Mouse (Mus musculus) CH12.LX (cell line): ENCODE results near the gene Laptm4a. TPM values are rescaled to one million over a fixed set of nuclear protein-coding genes. Genes with fewer than 3 reads are reported as not detected.

Experiments
- DNase-seq: peaks from one replicate; pipeline ENCODE4 v3.0.0-alpha.2; 2013; ENCODE audit errors: extremely low read depth
- H3K27ac ChIP-seq: 2 replicates; pipeline ENCODE4 v1.5.1; 2012; ENCODE audit warnings: low read depth, mild to moderate bottlenecking, control low read depth, moderate library complexity; ENCODE audit not compliant: insufficient read depth
- H3K27me3 ChIP-seq: replicated peaks from 2 replicates; pipeline ENCODE3; 2012; ENCODE audit warnings: inconsistent platforms
- H3K36me3 ChIP-seq, 2 experiments: replicated peaks in 1 of 2; 2 replicates each; pipeline versions ENCODE3 to v1.6.1; 2012; ENCODE audit warnings: inconsistent platforms in 1 of 2, low read length in 1 of 2, mild to moderate bottlenecking in 1 of 2, mixed read lengths in 1 of 2, moderate library complexity in 1 of 2; ENCODE audit not compliant: control insufficient read depth in 1 of 2, insufficient read depth in 1 of 2
- H3K4me1 ChIP-seq, 2 experiments: 2 replicates each; pipeline ENCODE4 v1.6.1; 2012; ENCODE audit warnings: inconsistent platforms in 1 of 2, moderate library complexity in 1 of 2; ENCODE audit not compliant: insufficient read depth in 2 of 2, control insufficient read depth in 1 of 2
- H3K4me2 ChIP-seq: 2 replicates; pipeline ENCODE4 v1.6.1; 2012; ENCODE audit warnings: low read depth, mild to moderate bottlenecking, control low read depth; ENCODE audit not compliant: poor library complexity, insufficient read depth, severe bottlenecking
- H3K4me3 ChIP-seq, 3 experiments: fragments of 150-350 bp in 1 of 3; sonication (generic) in 1 of 3; replicated peaks in 1 of 3; 2 replicates each; pipeline versions ENCODE3 to v1.5.1; 2011 to 2012; ENCODE audit warnings: low read depth in 2 of 3, low read length in 2 of 3, mild to moderate bottlenecking in 2 of 3, moderate library complexity in 2 of 3, control low read depth in 1 of 3, improper control_type of control experiment in 1 of 3, inconsistent platforms in 1 of 3, mixed read lengths in 1 of 3; ENCODE audit not compliant: poor library complexity in 1 of 3
- H3K79me2 ChIP-seq: replicated peaks from 2 replicates; pipeline ENCODE4 v1.6.1; 2012; ENCODE audit warnings: mild to moderate bottlenecking, moderate library complexity; ENCODE audit not compliant: control insufficient read depth, poor library complexity, insufficient read depth, severe bottlenecking; ENCODE audit errors: extremely low read depth
- H3K9ac ChIP-seq: 2 replicates; pipeline ENCODE4 v1.6.1; 2012; ENCODE audit warnings: low read depth, mild to moderate bottlenecking, control low read depth, moderate library complexity; ENCODE audit not compliant: insufficient read depth
- H3K9me3 ChIP-seq: replicated peaks from 2 replicates; pipeline ENCODE3; 2012; ENCODE audit warnings: low read length, inconsistent platforms, mixed read lengths
- CTCF ChIP-seq, 2 experiments: IDR thresholded peaks in 1 of 2; conservative IDR thresholded peaks in 1 of 2; 2 replicates each; pipeline ENCODE4 v1.5.1; 2011 to 2012; ENCODE audit warnings: low read depth in 2 of 2, low read length in 2 of 2, improper control_type of control experiment in 1 of 2, inconsistent platforms in 1 of 2, mild to moderate bottlenecking in 1 of 2, moderate library complexity in 1 of 2
- MAFK ChIP-seq: IDR thresholded peaks from 2 replicates; pipeline ENCODE4 v1.6.1; 2011; ENCODE audit warnings: low read length, improper control_type of control experiment; ENCODE audit not compliant: insufficient replicate concordance
- NRF1 ChIP-seq: IDR thresholded peaks from 2 replicates; pipeline ENCODE4 v1.6.1; 2014; ENCODE audit warnings: low read depth, mild to moderate bottlenecking, inconsistent platforms, low read length, improper control_type of control experiment, moderate library complexity
- POLR2AphosphoS2 ChIP-seq: IDR thresholded peaks from 2 replicates; pipeline ENCODE4 v1.6.1; 2011; ENCODE audit warnings: low read depth, low read length, improper control_type of control experiment
- RAD21 ChIP-seq: IDR thresholded peaks from 2 replicates; pipeline ENCODE4 v1.6.1; 2011; ENCODE audit warnings: low read depth, mild to moderate bottlenecking, low read length, improper control_type of control experiment, moderate library complexity
- RCOR1 ChIP-seq: conservative IDR thresholded peaks from 2 replicates; pipeline ENCODE4 v1.6.1; 2012; ENCODE audit warnings: low read depth, mild to moderate bottlenecking, inconsistent platforms, low read length, improper control_type of control experiment
- SMC3 ChIP-seq: IDR thresholded peaks from 2 replicates; pipeline ENCODE4 v1.6.1; 2011; ENCODE audit warnings: low read depth, low read length, improper control_type of control experiment
- USF1 ChIP-seq: IDR thresholded peaks from 2 replicates; pipeline ENCODE4 v1.6.1; 2014; ENCODE audit warnings: low read depth, mild to moderate bottlenecking, inconsistent platforms, low read length, improper control_type of control experiment
- ZC3H11A ChIP-seq: IDR thresholded peaks from 2 replicates; pipeline ENCODE4 v1.6.1; 2012; ENCODE audit warnings: low read depth, mild to moderate bottlenecking, inconsistent platforms, low read length, improper control_type of control experiment
- dilution Hi-C: fragments of 300-500 bp; cut with MboI; formaldehyde crosslinking; loops from 2 replicates; pipeline ENCODE4 v1.14.3; 2020; ENCODE audit warnings: low sequenced_read_pairs; ENCODE audit not compliant: extremely low pct_unique_long_range_greater_than_20kb, extremely low pct_ligation_motif_present
- in situ Hi-C: fragments of 300-500 bp; cut with MboI; formaldehyde crosslinking; loops from 3 replicates; pipeline ENCODE4 v1.14.3; 2019; ENCODE audit warnings: low sequenced_read_pairs, low pct_ligation_motif_present, low pct_unique_long_range_greater_than_20kb, mixed read lengths
- polyA plus RNA-seq: library from polyadenylated mRNA; unstranded; fragments of >175 nt; gene quantifications from 2 replicates; pipeline ENCODE4 v1.2.1, GENCODE M21; 2012; ENCODE audit warnings: low read depth; ENCODE audit not compliant: insufficient read length
- total RNA-seq, 2 experiments: library from RNA; depleted of rRNA; stranded (reverse); fragments of 300-350 nt in 1 of 2; fragments of >200 nt in 1 of 2; gene quantifications; 2 replicates each; pipeline ENCODE4 v1.2.3; 2012 to 2014

Gene Laptm4a
- total and polyA plus RNA-seq, 3 experiments = 48.3 to 73.8 (median 64.5) TPM

DNA sequence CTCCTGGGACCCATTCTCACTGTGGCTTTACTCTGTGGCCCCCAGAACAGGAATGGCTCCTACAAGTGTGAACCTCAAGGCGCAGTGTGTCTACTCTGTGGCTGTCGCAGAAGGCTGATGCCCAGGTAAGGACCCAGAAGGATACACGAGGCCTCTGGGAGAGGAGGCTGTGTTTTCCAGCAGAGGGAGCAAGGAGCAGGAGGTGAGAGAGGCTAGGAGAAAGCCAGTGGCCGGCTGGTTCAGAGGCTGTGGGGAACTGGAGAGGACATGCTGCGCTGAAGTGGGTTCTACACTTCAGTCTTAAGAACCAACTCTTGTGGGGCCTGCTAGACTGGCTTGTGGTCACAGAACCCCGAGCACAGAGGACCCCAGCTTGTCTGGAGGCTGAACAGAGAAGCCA, 42.1 kb upstream of the Laptm4a start:
- Histone ChIP-seq H3K4me3 (no peak overlapping the region), H3K9ac (no peak overlapping the region), H3K27ac (no peak overlapping the region), H3K4me1 (0 out of 4 replicates have a peak, but pooled peaks cover 0 to 3% of the 10 kb centered on the region in 2 experiments), H3K27me3 (no peaks in the 10 kb centered on the region), H3K36me3 (no peaks in the 10 kb centered on the region), H3K9me3 (no peaks in the 10 kb centered on the region), H3K79me2 (no peaks in the 10 kb centered on the region), H3K4me2 (no peak overlapping the region)
- TF ChIP-seq RCOR1 (no peak), CTCF (conservative IDR thresholded peaks at IDR 0.05 in 1 of 2, IDR thresholded peaks at IDR 0.05 in 1 of 2; ENCODE audit: low read depth in 2 of 2, low read length in 2 of 2) (peak in 1 of 2 experiments; percentile 10; a peak in 1 of 4 replicates)
- in situ Hi-C loops = no loop called here
- DNase-seq = no peak
- dilution Hi-C loops = no loop called here

DNA sequence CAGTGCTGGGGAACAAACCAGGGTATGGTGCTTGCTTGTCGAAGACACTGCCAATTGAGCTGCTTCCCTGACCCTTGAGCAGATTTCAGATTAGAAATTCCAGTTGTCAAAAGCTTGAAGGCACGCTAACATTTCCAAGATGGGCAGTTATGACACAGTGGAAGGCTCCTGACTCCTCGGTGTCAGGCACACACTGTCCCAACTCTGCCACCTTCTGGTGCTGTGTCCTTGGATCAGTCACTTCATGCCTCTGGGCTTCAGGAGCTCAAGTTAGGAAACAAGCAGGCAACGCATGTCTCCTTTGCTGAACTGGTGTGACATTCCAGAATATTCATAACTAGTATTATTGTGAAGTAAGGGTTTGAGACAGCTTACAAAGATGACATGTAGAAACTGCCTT, 39.7 kb upstream of the Laptm4a start:
- Histone ChIP-seq H3K27ac (no peak overlapping the region), H3K9me3 (no peaks in the 10 kb centered on the region)
- TF ChIP-seq RCOR1 (no peak), NRF1 (no peak), ZC3H11A (no peak; the same call in 1 of the 2 replicates), RAD21 (peak; percentile 72), CTCF (conservative IDR thresholded peaks at IDR 0.05 in 1 of 2, IDR thresholded peaks at IDR 0.05 in 1 of 2; ENCODE audit: low read depth in 2 of 2, low read length in 2 of 2) (peak in 1 of 2 experiments; percentile 72; a peak in 2 of 4 replicates), MAFK (no peak), SMC3 (peak; percentile 84), POLR2AphosphoS2 (no peak)
- TF ChIP-seq, all 38 proteins: peak for 3
- in situ Hi-C loops = no loop called here
- no peak overlapping the region for H3K4me3 ChIP-seq
- no peaks in the 10 kb centered on the region for H3K79me2 ChIP-seq
- no peak overlapping the region for H3K4me2 ChIP-seq
- no peak overlapping the region for H3K9ac ChIP-seq
- H3K4me1 ChIP-seq = no peaks in the 10 kb centered on the region
- H3K36me3 ChIP-seq = no peaks in the 10 kb centered on the region
- H3K27me3 ChIP-seq = no peaks in the 10 kb centered on the region
- DNase-seq = peak; percentile 10
- dilution Hi-C loops = no loop called here

DNA sequence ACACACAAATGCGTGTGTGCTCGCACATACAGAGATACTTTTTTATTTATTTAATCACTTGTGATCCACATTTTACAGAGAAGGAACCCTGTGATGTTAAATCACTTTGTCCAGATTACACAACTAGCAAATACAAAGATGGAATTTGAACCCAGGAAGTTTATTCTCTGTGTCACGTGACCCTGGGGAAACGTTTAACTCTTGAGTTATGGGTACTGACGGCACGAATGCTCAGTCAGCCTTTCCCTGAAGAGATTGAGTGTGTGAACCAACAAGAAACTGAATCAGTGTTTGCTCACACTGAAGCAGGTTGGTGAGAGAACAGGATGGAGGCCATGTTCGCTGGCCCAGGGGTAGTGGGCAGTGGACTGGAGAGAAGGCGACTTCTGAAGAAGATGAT, 39.1 kb upstream of the Laptm4a start:
- in situ Hi-C loops = no loop called here
- Histone ChIP-seq H3K79me2 (no peaks in the 10 kb centered on the region), H3K4me1 (no peaks in the 10 kb centered on the region), H3K27ac (no peak overlapping the region)
- TF ChIP-seq USF1 (peak; percentile 10; the same call in 1 of the 2 replicates), POLR2AphosphoS2 (no peak)
- TF ChIP-seq, all 38 proteins: peak for 1
- Histone ChIP-seq H3K4me2 (no peak overlapping the region), H3K36me3 (no peaks in the 10 kb centered on the region), H3K9me3 (no peaks in the 10 kb centered on the region), H3K4me3 (no peak overlapping the region), H3K27me3 (no peaks in the 10 kb centered on the region), H3K9ac (no peak overlapping the region)
- dilution Hi-C loops = no loop called here
- DNase-seq = no peak
